Mouse (Mus musculus) hindbrain, embryonic 15.5 days (tissue): ENCODE results near the gene Bnc1. TPM values are rescaled to one million over a fixed set of nuclear protein-coding genes. Genes with fewer than 3 reads are reported as not detected.

Source experiments
- ATAC-seq: fragments of 200-750 bp; cut with Nextera tagmentation; 2 replicates; pipeline ENCODE4 v1.8.0; 2017; ENCODE audit warnings: low read depth, moderate number of reproducible peaks, moderate TSS enrichment; ENCODE audit not compliant: low FRiP score
- H3K27ac ChIP-seq: fragments of 300-500 bp; sonication (generic); replicated peaks from 2 replicates; pipeline ENCODE4 v1.5.1; 2015; ENCODE audit warnings: mild to moderate bottlenecking, inconsistent platforms
- H3K27me3 ChIP-seq: fragments of 300-500 bp; sonication (generic); 2 replicates; pipeline ENCODE4 v1.6.1; 2015; ENCODE audit warnings: control low read depth, inconsistent platforms
- H3K36me3 ChIP-seq: fragments of 300-500 bp; sonication (generic); 2 replicates; pipeline ENCODE4 v1.6.1; 2015; ENCODE audit warnings: control low read depth, inconsistent platforms
- H3K4me1 ChIP-seq: fragments of 300-500 bp; sonication (generic); replicated peaks from 2 replicates; pipeline ENCODE4 v1.6.1; 2015; ENCODE audit warnings: control low read depth, inconsistent platforms
- H3K4me2 ChIP-seq: fragments of 300-500 bp; sonication (generic); 2 replicates; pipeline ENCODE4 v1.6.1; 2015; ENCODE audit warnings: moderate library complexity, mild to moderate bottlenecking, inconsistent platforms
- H3K4me3 ChIP-seq: fragments of 300-500 bp; sonication (generic); 2 replicates; pipeline ENCODE4 v1.5.1; 2015; ENCODE audit warnings: mild to moderate bottlenecking, inconsistent platforms
- H3K9ac ChIP-seq: fragments of 300-500 bp; sonication (generic); 2 replicates; pipeline ENCODE4 v1.6.1; 2015; ENCODE audit warnings: inconsistent platforms
- H3K9me3 ChIP-seq: fragments of 300-500 bp; sonication (generic); 2 replicates; pipeline ENCODE4 v1.6.1; 2016; ENCODE audit warnings: control low read depth, inconsistent platforms
- whole genome bisulfite sequencing: fragments of 180-500 bp; shearing (Covaris S2); methylation state at CpG from one replicate; pipeline ENCODE4 v1.1.7; 2015; 5-methylcytosine and 5-hydroxymethylcytosine counted together
- polyA plus RNA-seq: library from polyadenylated mRNA; unstranded; fragments of >200 nt; fragmentation: Nextera tagmentation; extraction: Ambion mirVana; gene quantifications from 2 replicates; pipeline ENCODE4 v1.2.1, GENCODE M21; 2015

The Bnc1 gene
- polyA plus RNA-seq, 1 experiment from 2014 or later: 0.36 TPM

- H3K4me2 ChIP-seq: no peak overlapping the region
- ATAC-seq: no peak
- WGBS: 81% methylated on average over 7 of the region's 7 CpGs
Measured at GRCm38 (mm10) chr7:81928998-81929397, 63.1 kb downstream of the Bnc1 start.

GRCm38 (mm10) chr7:81921379-81921952 is 70.6 kb downstream of the Bnc1 start:
- no peak overlapping the region for H3K4me3 ChIP-seq
- 69% methylated on average over 1 of the region's 1 CpGs for WGBS
- no peak overlapping the region for H3K4me2 ChIP-seq
- no peak for ATAC-seq
- H3K36me3 ChIP-seq: no peaks in the 10 kb centered on the region
- no peaks in the 10 kb centered on the region for H3K9me3 ChIP-seq
- H3K27ac ChIP-seq: no peak overlapping the region
- no peaks in the 10 kb centered on the region for H3K27me3 ChIP-seq
- H3K9ac ChIP-seq: no peak overlapping the region
- H3K4me1 ChIP-seq: 0 out of 2 replicates have a peak, but pooled peaks cover 2% of the 10 kb centered on the region

More at GRCm38 (mm10) chr7:81928998-81929397, 63.1 kb downstream of the Bnc1 start:
- Histone ChIP-seq H3K27me3 (no peaks in the 10 kb centered on the region), H3K4me1 (peaks cover 42% of the 10 kb centered on the region), H3K9ac (no peak overlapping the region), H3K27ac (no peak overlapping the region), H3K9me3 (no peaks in the 10 kb centered on the region), H3K4me3 (no peak overlapping the region), H3K36me3 (no peaks in the 10 kb centered on the region)

- H3K27me3 ChIP-seq: no peaks in the 10 kb centered on the region
- H3K27ac ChIP-seq: no peak overlapping the region
- ATAC-seq: no peak
- H3K4me3 ChIP-seq: no peak overlapping the region
- H3K9me3 ChIP-seq: no peaks in the 10 kb centered on the region
- 81% methylated on average over 4 of the region's 4 CpGs for WGBS
- H3K4me2 ChIP-seq: no peak overlapping the region
- no peaks in the 10 kb centered on the region for H3K36me3 ChIP-seq
- 0 out of 2 replicates have a peak, but pooled peaks cover 2% of the 10 kb centered on the region for H3K4me1 ChIP-seq
- H3K9ac ChIP-seq: no peak overlapping the region
Measured at GRCm38 (mm10) chr7:81920314-81920713, 71.8 kb downstream of the Bnc1 start.

GRCm38 (mm10) chr7:81918316-81918715 is 73.8 kb downstream of the Bnc1 start:
- Histone ChIP-seq H3K27ac (no peak overlapping the region), H3K4me3 (no peak overlapping the region), H3K27me3 (no peaks in the 10 kb centered on the region), H3K4me1 (0 out of 2 replicates have a peak, but pooled peaks cover 2% of the 10 kb centered on the region), H3K9me3 (no peaks in the 10 kb centered on the region), H3K9ac (no peak overlapping the region), H3K4me2 (no peak overlapping the region), H3K36me3 (no peaks in the 10 kb centered on the region)
- ATAC-seq: no peak
- WGBS: 73% methylated on average over 5 of the region's 5 CpGs

Other genes with a start within 250 kb of the Bnc1 start
- gene Ramac, start 229.4 kb downstream of the Bnc1 start, polyA plus RNA-seq: 129 and 137 TPM in 2 replicates
- gene 3110040N11Rik, start 202.8 kb downstream of the Bnc1 start, polyA plus RNA-seq: 44.7 and 49.8 TPM in 2 replicates
- 90.5 and 93.8 TPM in 2 replicates for gene Btbd1, start 162.9 kb downstream of the Bnc1 start, polyA plus RNA-seq
- gene Gm10160, start 136.5 kb downstream of the Bnc1 start, polyA plus RNA-seq: not detected in 2 replicates
- gene Tm6sf1, start 133.3 kb downstream of the Bnc1 start, polyA plus RNA-seq: 11.7 and 11.8 TPM in 2 replicates
- 57.0 and 59.0 TPM in 2 replicates for gene Hdgfl3, start 57.8 kb downstream of the Bnc1 start, polyA plus RNA-seq
- gene Sh3gl3, start 181.5 kb upstream of the Bnc1 start, polyA plus RNA-seq: 63.4 and 66.3 TPM in 2 replicates